ENCODE assay signal across 23 mouse cellular contexts in genomic region chr11:30454331-30454730, GRCm38 (mm10). TPM values are rescaled to one million over a fixed set of nuclear protein-coding genes. Genes with fewer than 3 reads are reported as not detected.
"Had no signal": no experiment of that assay in that cellular context is flagged by ENCODE, and none has a peak within 500 bp of the region (broad histone marks: within the 10 kb centered on the region; RNA-seq: fewer than 3 reads in every experiment).

No protein-coding gene starts in this region.

- H3K4me2 ChIP-seq: lung, embryonic 14.5 days; midbrain, embryonic 12.5 days; neural tube, embryonic 13.5 days; neural tube, embryonic 15.5 days had no signal

- H3K36me3 ChIP-seq: midbrain, embryonic 10.5 days; midbrain, embryonic 12.5 days; neural tube, embryonic 13.5 days; neural tube, embryonic 15.5 days had no signal

- DNase-seq: lung, embryonic 14.5 days; lung, postnatal 10 days; lung, postnatal 4 days; midbrain, embryonic 14.5 days; retina, postnatal 1 day; right cerebral cortex, adult 18-20 months; right cerebral cortex, postnatal 25 days; right cerebral cortex, postnatal 4 days; spleen, adult 18-20 months; thymus, adult 18-20 months; thymus, postnatal 14 days; thymus, postnatal 36 days had no signal

- H3K27me3 ChIP-seq: midbrain, embryonic 12.5 days; neural tube, embryonic 13.5 days; neural tube, embryonic 15.5 days had no signal

- H3K9ac ChIP-seq: lung, embryonic 14.5 days; midbrain, embryonic 12.5 days; neural tube, embryonic 13.5 days; neural tube, embryonic 15.5 days had no signal

- H3K27ac ChIP-seq: midbrain, embryonic 10.5 days; midbrain, embryonic 12.5 days; neural tube, embryonic 13.5 days; neural tube, embryonic 15.5 days had no signal

- H3K4me1 ChIP-seq: midbrain, embryonic 10.5 days; midbrain, embryonic 12.5 days; neural tube, embryonic 13.5 days; neural tube, embryonic 15.5 days had no signal

- ATAC-seq: midbrain, embryonic 16.5 days had no signal

- H3K9me3 ChIP-seq: midbrain, embryonic 10.5 days; midbrain, embryonic 12.5 days; neural tube, embryonic 13.5 days; neural tube, embryonic 15.5 days had no signal

- H3K4me3 ChIP-seq: midbrain, embryonic 10.5 days; midbrain, embryonic 12.5 days; myocyte; neural tube, embryonic 13.5 days; neural tube, embryonic 15.5 days had no signal

RNA-seq across cellular contexts. Expression of gene 4930505A04Rik, which starts 17.3 kb away (rescaled TPM):
- total RNA-seq: megakaryocyte, adult 5-6 weeks; megakaryocyte-erythroid progenitor cell, adult 5-6 weeks had no signal
- polyA plus RNA-seq: lung, embryonic 14.5 days; midbrain, embryonic 10.5 days; midbrain, embryonic 12.5 days; midbrain, embryonic 16.5 days; neural tube, embryonic 13.5 days; small intestine, adult 2 months; stomach, embryonic 14.5 days; thymus, postnatal 0 days had no signal
